Mouse (Mus musculus): ENCODE data around the gene Cadm4.
A peak's percentile ranks its signal among the peaks of the same experiment; 100 is the strongest.
"Not testable (repeated sequence)": the region's sequence is repeated elsewhere in the genome, so short reads cannot be mapped to it uniquely, and the experiment has no call there.

The Cadm4 gene

GRCm38 (mm10) chr7:24466835-24467234 is 15.0 kb upstream of the Cadm4 start:
- DNase-seq (ENCODE audit: low spot score in 2 of 2) = no peak

GRCm38 (mm10) chr7:24467886-24468285 is 13.9 kb upstream of the Cadm4 start:
- DNase-seq (ENCODE audit: low spot score in 2 of 2) = no peak

- no peak for DNase-seq (ENCODE audit: low spot score in 2 of 2)
These were observed 12.7 kb upstream of the Cadm4 start for GRCm38 (mm10) chr7:24469126-24469525.

GRCm38 (mm10) chr7:24470356-24470755 is 11.5 kb upstream of the Cadm4 start:
- no peak for DNase-seq (ENCODE audit: low spot score in 2 of 2)

GRCm38 (mm10) chr7:24472442-24472841 is 9.4 kb upstream of the Cadm4 start:
- DNase-seq (ENCODE audit: low spot score in 2 of 2) = no peak

GRCm38 (mm10) chr7:24472937-24473336 is 8.9 kb upstream of the Cadm4 start:
- DNase-seq (ENCODE audit: low spot score in 2 of 2) = no peak

- peak; percentile 52 to 79 for DNase-seq (ENCODE audit: low spot score in 2 of 2)
These were observed 7.8 kb upstream of the Cadm4 start for GRCm38 (mm10) chr7:24473913-24474529.

- DNase-seq (ENCODE audit: low spot score in 2 of 2) = no peak
These were observed 6.9 kb upstream of the Cadm4 start for GRCm38 (mm10) chr7:24474811-24475506.

- DNase-seq (ENCODE audit: low spot score in 2 of 2) = no peak
These were observed 5.5 kb upstream of the Cadm4 start for GRCm38 (mm10) chr7:24476338-24476737.

- DNase-seq (ENCODE audit: low spot score in 2 of 2) = no peak
These were observed 5.0 kb upstream of the Cadm4 start for GRCm38 (mm10) chr7:24476856-24477255.

- DNase-seq (ENCODE audit: low spot score in 2 of 2) = no peak
These were observed 2.9 kb upstream of the Cadm4 start for GRCm38 (mm10) chr7:24478911-24479310.

GRCm38 (mm10) chr7:24479685-24480084 is 2.1 kb upstream of the Cadm4 start:
- DNase-seq (ENCODE audit: low spot score in 2 of 2) = no peak

- no peak for DNase-seq (ENCODE audit: low spot score in 2 of 2)
These were observed 1.5 kb upstream of the Cadm4 start for GRCm38 (mm10) chr7:24480121-24480941.

- DNase-seq (ENCODE audit: low spot score in 2 of 2) = no peak
These were observed 793 bp upstream of the Cadm4 start for GRCm38 (mm10) chr7:24480986-24481473.

- DNase-seq (ENCODE audit: low spot score in 2 of 2) = no peak
These were observed 591 bp downstream of the Cadm4 start for GRCm38 (mm10) chr7:24482208-24483020.

- DNase-seq (ENCODE audit: low spot score in 2 of 2) = not testable (repeated sequence)
These were observed 1.5 kb downstream of the Cadm4 start for GRCm38 (mm10) chr7:24483291-24483690.

GRCm38 (mm10) chr7:24485481-24485880 is 3.7 kb downstream of the Cadm4 start:
- no peak for DNase-seq (ENCODE audit: low spot score in 2 of 2)

GRCm38 (mm10) chr7:24486654-24487130 is 4.9 kb downstream of the Cadm4 start:
- no peak for DNase-seq (ENCODE audit: low spot score in 2 of 2)

- no peak for DNase-seq (ENCODE audit: low spot score in 2 of 2)
These were observed 5.6 kb downstream of the Cadm4 start for GRCm38 (mm10) chr7:24487403-24487802.

GRCm38 (mm10) chr7:24488303-24488702 is 6.5 kb downstream of the Cadm4 start:
- no peak for DNase-seq (ENCODE audit: low spot score in 2 of 2)

- no peak for DNase-seq (ENCODE audit: low spot score in 2 of 2)
These were observed 18.2 kb downstream of the Cadm4 start for GRCm38 (mm10) chr7:24499856-24500577.

Data from cerebellum, postnatal 4 days (tissue).